Mouse (Mus musculus): ENCODE data around the gene Gpsm1.
"Not testable (repeated sequence)": the region's sequence is repeated elsewhere in the genome, so short reads cannot be mapped to it uniquely, and the experiment has no call there.

The Gpsm1 gene

GRCm38 (mm10) chr2:26368572-26368971, 53.3 kb downstream of the Gpsm1 start:
- no peak for DNase-seq (ENCODE audit: low spot score in 2 of 2)

GRCm38 (mm10) chr2:26372396-26372795, 57.1 kb downstream of the Gpsm1 start:
- DNase-seq (ENCODE audit: low spot score in 2 of 2) = no peak

DNA sequence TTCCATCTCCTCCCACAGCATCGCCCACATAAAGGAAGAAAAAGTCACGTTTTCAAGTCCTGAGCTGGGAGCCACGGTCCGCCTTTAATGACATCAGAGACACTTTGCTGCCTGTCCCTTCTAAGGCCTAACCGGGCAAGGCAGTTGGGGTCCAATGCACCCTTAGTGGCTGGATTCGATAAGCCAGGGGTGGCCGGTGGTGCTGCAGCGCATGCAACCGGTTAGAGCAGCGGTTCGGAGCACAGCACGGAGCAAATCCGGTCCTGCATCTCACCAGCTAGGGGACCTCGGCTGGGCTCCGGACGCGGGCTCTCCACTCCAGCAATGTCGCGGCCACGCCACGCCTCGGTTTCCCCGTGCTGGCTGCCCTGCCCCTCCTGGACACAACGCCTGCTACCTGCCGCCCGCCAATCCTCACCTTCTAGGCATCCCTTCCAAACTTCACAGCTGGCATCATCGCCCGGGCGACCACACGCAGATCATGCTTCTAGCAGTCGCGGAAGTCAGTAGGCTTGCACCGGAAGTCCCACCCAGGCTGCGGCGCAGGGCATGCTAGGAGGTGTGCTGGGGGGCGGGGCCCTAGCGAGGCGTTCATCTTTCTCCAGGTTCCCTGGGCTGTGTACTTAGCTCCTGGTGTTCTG, 64.9 kb downstream of the Gpsm1 start, which contains the start of gene Snapc4:
Gene Snapc4, minus strand, starts transcription at position 523 of the 641 bp plus-strand sequence.
- peak; percentile 83 to 85 for DNase-seq (ENCODE audit: low spot score in 2 of 2)

- DNase-seq (ENCODE audit: low spot score in 2 of 2) = not testable (repeated sequence)
Measured at GRCm38 (mm10) chr2:26380871-26381270, 65.6 kb downstream of the Gpsm1 start.

- DNase-seq (ENCODE audit: low spot score in 2 of 2) = no peak
Measured at GRCm38 (mm10) chr2:26387713-26388112, 72.4 kb downstream of the Gpsm1 start.

DNA sequence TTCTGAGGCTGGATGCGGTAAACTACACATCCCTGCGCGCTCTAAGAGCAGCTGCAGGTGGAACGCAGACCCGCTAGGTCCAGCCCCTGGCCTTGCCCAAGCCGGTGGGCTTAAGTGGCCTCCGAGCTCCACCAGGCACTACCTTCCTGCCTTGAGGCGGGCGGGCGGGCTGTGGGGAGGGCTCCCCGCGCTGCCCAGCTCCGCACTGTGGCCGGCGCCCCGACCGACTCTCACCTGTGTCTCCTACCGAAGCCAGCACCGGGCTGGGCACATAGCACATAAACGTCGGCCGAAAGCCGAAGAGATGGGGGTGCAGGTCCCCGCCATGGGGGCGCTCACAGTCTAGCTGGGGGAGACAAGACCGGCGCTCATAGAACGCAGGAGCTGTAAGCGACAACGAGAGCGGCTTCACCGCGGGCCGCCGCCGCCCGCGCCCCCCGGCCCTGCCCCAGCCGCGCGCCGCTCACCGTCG, 73.4 kb downstream of the Gpsm1 start:
- no peak for DNase-seq (ENCODE audit: low spot score in 2 of 2)

DNA sequence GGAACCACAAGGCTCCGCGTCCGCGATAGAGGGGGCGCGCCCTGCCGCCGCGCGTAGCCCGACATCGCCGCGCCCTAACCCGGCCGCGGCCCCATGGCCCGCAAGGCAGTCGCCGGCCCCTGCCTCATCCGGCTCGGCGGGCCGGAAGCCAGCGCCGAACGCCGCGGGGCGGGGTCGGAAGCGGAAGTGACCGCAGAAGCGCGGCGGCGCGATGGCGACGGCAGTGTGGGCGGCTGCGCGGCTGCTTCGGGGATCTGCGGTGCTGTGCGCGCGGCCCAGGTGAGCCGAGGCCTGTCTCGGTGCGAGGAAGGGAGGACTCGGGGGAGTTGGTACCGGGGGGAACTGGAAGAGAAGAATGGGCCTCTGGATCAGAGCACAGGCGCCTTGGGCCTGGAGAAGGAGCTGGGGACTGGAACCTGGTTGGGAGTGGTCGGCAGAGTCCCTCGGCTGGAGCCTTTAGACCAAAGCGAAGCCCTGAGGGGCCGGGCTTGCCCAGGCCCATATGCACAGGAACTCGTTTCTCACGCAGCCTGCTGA, 73.9 kb downstream of the Gpsm1 start, which contains the start of the genes Entr1 and Pmpca:
Gene Entr1, minus strand, starts transcription at position 163 of the 537 bp plus-strand sequence.
Gene Pmpca, plus strand, starts transcription at position 186 of the 537 bp plus-strand sequence.
- peak; percentile 81 to 83 for DNase-seq (ENCODE audit: low spot score in 2 of 2)

DNA sequence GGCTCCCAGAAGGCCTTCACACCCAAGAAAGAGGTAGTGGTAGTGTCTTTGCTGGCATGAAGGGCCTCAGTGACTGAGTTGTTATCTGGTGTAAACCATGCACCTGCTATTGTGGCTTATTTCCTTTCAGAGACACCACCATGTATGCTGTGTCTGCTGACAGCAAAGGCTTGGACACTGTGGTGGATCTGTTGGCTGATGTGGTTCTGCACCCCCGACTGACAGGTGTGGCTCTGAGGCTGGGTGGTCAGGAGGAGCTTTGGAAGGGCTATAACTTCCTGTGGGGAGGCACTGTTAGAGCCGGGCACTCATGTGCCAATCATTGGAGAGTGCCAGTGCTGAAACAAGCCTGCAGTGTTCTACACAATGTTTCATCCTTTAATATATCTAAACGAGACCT, 75.6 kb downstream of the Gpsm1 start:
- no peak for DNase-seq (ENCODE audit: low spot score in 2 of 2)

DNA sequence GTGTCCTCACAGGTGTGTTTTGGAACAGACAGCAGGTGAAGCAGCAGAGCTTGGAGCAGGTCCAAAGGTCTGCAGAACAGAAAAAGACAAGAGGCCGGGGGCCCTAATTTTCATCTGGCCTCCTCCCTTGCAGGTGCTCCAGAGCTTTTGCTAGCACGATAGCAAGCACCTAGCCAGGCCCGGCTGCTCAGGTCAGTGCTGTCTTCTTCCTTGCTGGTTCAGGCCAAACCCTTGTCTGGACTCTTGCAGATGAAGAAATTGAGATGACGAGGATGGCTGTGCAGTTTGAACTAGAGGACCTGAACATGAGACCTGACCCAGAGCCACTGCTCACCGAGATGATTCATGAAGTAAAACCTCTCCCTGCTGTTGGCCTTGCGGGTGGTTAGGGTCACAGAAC, 76.3 kb downstream of the Gpsm1 start:
- no peak for DNase-seq (ENCODE audit: low spot score in 2 of 2)
